Mouse (Mus musculus) cerebellum, postnatal 10 days (tissue): ENCODE data around the gene Rgs7.

Source experiments
- DNase-seq, 2 experiments: peaks; one replicate each; pipeline ENCODE4 v3.0.0; 2021; ENCODE audit warnings: mixed read lengths in 2 of 2

The Rgs7 gene

DNA sequence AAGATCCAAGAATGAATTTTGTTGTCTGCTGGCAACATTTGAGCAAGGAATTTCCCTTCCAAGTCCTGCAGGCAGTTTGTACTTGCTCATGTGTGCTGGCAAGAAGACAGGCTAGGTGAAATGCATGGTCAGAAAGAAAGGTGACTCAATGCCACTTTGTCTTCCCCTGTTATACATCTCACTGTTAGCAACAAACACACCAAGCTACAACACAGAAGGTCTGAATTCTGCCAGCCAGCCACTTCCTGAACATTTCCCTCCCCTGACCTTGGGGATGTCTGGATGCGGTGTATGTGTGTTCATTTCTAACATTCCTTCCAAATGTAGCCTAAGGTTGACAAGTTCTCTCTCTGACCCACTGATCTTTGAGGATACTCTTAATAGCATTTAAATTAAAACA lies 191.4 kb downstream of the Rgs7 start:
- DNase-seq, result no peak

DNA sequence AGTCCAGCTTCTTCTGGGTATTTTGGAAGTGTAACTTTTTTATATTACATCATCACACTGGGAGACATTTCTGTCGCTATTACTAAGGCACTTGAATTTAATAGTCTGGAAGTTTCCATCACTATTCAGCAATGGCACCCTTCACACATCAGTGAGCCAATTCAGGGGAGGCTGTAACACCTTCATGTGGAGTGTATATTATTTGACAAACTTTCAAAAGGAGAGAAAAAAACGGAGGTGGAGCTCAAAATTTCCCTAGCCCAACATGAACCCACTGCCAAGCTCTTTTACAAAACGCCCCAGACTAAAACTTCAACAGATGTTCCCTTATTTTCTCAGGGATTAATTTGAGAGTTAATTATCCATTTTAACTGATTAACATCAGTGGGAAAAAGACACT lies 191.9 kb downstream of the Rgs7 start:
- no peak for DNase-seq

DNA sequence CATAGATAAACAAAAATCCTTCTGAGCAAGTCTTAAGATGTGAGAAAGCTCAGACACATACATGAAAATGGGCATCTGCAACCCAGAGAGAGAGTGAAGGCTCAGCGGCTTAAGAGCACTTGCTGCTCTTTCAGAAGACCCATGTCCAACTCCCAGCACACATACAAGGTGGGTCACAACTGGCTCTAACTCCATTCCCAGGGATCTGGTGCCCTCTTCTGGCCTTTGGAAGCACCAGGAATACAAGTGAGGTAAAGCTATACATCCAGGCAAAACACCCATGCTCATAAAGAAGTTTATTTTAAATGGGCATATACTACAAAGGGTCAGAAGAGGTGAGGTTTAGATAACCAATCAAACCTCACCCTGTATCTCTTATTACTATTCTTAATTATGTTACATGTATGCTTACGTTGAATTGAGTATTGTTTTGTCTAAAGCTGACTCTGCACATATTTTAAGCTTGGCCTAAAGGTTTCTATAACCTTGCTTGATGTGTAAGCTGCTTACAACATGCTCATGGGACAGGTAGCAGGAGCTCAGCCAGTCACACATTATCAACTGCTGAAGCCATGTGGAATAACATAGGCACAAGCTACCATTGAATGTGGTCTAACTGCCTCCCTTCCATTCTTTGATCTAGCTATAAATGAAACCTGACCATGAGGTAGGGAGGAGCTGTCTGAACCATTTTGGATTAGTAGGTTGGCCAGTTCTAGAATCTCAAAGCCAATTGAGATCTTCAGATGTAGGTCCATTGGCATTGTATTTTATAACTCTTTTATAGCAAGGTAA lies 192.5 kb downstream of the Rgs7 start:
- no peak for DNase-seq

DNA sequence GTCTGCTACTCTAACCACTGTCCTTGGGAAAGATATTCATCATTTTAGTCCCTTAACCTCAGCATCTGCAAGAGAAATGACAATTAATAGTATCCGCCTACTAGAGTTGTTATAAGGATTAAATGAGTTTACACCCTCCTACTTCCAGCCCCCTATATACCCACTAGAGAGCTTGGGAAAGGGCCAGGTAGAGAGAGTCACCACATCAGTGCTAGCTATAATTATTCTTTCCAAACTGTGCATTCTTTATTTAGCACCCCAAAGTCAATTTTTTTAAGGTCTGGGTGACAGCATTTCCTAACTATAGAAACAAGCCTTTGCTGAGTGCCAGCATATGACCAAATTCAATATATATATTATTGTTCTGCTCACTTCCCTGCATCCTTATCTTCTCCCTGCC lies 195.4 kb downstream of the Rgs7 start:
- no peak for DNase-seq

DNA sequence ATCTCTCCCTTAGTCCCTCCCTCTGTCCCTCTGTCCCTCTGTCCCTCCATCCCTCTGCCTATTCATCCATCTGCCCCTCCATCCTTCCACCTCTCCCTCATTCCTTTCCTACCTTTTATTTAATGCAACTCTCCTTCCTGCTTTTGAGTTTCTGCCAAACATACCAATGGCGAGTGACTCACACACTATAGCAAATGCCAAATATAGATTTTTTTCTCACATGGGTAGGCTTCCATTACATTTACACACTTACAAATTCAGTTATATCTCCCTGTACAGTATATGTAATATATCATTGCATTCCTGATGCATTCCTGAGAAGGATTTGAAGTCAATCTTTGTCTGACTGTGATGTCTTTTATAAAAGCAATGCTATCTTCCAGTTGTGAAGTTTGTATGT lies 202.2 kb downstream of the Rgs7 start:
- no peak for DNase-seq

DNA sequence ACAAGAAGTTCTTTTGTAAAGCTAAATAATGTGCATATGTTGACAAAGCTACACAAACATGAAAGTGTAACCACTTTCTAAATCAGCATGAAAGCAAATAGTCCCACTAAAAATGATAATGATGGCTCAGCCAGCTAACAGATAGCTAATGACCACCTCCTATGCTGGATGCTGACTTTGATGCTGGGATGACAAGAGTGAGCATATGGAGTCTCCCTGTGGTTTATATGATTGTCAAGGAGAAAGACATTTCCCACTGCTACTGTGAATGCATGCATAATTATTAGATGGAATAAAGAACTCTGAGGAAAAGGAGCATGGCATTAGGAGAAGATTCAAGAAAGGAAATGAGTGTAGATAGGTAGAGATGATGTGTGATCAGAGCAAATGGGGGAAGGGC lies 230.0 kb downstream of the Rgs7 start:
- no peak for DNase-seq

DNA sequence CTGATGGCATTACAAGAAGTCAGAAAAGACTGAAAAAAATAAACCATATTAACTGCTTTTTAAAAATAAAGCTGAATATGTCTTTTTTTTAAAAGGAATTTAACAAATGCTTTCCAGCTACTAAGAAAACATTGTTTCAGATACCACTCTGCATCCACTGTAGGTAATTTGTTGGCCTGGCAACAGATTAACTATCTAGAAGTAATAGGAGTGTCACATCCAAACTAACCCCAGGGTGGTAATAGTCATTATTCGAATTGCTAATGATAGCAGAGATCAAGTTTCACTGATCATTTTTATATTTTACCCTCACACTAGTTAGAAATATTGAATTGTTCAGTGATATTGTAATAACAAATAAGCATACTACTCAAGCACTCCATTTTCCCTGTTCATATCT lies 232.9 kb downstream of the Rgs7 start:
- no peak for DNase-seq

DNA sequence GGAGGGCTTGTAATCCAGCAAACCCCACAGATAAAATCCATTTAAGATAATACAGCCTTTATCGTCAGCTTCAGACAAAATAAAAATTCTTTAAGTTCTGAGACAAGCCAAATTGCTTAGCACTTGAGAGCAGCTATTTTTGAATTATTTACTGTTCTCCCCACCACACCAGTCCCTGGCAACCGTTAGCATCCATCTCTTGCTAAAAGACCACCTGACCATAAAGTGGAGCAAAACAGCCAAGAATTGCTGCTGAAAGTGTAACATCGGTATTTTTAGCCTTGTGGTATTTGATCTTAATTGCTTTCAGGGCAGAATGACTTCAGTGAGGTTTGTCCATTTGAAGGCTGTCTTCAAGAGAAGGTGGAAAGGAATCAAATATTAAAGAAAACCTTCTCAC lies 237.1 kb downstream of the Rgs7 start:
- no peak for DNase-seq

DNA sequence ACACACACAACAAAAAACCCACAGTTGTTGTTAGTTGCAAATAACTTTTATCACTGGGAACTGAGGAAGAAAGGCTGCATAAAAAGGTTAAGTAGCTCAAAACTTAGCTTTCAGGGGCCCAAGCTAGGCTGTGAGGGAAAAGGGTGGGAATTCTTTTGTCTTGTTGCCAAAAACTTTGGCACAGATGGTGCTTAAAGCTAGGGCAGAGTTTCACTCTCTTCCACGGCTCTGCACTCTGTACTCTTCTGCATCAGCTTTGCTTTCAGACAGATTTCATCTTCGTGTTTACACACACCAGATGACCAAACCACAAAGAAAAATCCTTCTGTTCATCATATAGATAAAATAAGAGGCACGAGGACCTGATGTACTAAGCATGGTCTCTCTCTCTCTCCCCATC lies 237.6 kb downstream of the Rgs7 start:
- DNase-seq, result peak in 1 of 2 experiments; percentile 20

DNA sequence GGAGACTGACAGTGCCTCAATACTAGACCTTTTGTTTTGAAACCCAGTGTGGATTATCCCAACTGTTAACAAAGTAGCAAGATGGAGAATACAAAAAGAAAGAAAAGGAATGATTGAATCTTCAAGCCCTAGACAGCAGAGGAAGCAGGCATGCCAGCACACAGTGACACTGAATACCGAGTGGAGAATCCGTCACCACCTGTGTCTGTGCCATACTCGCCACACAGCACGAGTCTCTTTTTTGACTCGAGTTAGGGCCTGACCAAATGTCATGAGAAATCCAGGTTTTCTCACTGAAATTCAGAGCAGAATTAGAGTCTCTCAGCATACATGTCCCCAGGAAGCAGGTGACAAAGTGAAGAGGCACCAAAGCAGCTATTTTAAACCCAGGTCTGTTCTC lies 250.2 kb downstream of the Rgs7 start:
- peak; percentile 29 to 48 for DNase-seq

DNA sequence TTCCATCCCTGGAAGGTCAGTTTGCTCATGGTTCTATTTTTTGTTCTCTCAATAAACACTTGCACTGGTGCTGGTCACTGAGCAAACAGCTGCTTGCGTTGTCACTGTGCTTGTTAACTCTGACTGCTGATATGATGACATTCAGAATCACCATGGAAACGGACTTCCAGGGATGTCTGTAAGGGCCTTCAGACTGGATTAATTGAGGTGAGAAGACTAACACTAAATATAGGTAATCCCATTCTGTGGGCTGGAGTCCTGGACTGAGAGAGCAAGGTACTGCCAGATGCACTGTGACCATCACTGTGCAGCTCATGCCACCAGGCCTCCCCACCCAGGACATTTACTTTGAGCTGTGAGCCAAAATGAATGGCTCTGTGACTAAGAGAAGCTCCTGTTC lies 252.2 kb downstream of the Rgs7 start:
- DNase-seq, result no peak

DNA sequence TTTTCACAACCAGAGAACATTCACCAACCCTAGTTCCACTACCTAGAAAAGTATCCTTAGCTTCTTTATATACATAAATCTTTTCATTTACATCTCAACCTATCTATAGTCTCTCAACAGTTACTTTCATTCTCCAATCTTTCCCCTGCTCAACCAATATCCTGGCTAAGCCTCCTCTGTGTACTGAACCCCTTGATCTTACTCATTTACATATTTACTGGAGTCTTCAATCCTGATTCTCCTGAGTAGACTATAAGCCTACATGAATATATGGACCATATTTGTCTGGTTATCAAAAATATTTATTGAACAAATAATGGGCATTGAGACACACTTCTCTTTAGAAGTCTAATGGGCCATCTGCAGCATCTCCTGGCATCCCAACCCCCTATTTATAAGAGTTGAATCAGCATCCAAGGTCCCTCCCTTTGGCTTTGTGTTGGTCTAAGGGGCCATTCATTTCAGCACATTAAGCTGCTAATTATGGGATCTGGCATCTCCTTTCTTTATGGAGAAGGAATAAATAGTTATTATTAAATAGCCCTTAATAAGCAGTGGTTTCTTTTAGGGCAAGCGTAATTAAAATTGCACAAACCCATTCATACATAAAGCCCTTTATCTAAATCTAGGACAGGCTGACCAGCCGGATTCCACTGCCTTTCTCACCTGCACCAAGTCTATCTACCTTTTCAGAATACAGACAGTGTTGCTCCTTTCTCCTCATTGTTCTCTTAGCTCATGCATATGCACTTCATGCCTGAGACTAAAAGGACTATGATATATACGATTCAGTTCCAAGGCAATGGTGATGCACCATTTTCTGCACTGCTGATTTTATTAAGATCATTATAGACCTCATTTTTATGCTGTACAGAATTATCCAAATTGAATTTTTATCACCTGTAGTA lies 270.5 kb downstream of the Rgs7 start:
- no peak for DNase-seq

DNA sequence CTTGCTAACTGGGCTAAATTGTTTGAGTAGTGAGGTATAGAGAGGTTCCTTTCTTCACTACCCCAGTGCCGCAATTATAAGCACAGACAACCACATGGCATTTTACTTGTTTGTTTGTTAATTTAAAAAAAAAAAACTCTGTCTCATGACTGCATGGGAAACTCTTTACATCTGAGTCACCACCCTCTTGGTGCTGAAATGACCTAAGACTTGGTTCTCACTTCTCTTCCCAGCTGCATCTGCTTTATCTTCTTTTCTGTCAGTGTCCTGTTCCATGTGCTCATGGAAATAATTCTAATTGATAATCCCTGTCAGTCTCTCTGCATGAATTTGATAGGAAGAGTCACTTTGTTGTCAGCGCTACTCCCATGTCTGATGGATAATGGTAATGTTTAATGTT lies 272.7 kb downstream of the Rgs7 start:
- DNase-seq, result no peak

DNA sequence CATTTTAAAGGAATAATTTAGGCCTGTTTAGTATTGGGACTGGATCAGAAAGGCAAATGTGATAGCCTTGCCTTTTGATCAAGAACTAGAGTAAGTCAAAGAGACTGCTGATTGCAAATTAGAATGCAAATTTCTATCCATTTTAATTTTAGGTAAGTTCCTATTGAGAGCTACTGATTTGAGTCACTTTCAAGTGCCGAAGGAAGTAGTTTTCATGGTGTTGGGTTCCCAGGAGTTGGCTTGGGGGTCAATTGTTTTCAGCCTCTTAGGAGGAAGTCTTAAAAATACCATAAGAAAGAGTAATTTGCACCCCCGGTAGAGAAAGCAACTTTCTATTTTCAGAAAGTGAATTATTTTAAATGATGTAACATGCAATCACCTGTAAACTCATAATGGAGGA lies 285.3 kb downstream of the Rgs7 start:
- DNase-seq, result no peak

DNA sequence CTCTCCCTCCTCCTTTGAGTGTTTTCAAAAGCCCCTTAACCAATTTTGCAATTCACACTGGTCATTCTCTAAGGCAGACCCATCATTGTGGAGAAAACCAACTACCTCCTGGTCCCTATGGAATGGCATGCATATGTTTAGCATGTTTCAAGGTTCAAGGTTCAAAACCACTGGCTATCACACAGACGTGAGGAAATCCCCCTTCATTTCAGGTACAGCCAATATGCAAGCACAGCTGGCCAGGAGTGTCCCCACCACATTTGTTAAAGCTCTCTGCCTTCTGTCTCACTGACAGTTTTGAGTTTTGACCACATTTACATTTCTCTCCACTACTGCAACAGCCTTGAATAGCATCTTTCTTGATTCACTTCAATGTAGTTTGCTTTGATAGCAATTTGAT lies 286.7 kb downstream of the Rgs7 start:
- no peak for DNase-seq

DNA sequence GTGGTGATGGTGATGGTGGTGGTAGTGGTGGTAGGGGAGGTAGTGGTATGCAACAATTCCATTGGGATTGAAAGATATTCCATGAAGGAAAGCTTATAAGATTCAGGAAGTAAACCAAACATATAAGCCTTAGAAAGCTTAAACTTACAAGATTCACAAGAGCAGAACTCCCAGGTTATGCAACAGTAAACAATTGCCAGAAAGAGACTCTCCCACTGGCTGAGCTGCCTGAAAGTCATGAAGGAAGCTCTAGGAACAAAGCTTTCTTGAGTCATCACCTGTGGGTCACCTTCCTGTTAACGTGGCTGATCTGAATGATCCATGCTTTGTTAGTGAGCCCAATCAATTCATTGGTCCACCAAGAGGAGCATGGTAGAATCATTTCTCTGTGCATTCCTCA lies 288.8 kb downstream of the Rgs7 start:
- DNase-seq, result no peak

DNA sequence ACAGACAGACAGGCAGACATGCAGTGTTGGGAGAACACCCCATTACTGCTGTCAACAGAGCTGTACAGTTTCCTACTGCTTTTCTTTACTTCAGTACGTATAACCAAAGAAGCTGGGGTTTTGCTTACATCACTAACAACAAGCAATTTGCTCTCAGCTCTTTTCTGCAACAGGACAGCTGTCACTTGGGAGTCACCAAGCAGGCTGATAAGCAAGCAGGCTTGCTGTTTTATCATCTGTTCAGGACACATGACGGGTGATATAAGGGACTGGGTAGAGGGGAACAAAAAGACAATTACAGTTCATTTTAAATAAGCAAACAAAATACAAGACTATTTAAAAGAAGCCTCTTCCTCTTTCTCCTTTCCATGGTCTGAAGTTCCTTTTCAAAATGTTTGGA lies 289.4 kb downstream of the Rgs7 start:
- no peak for DNase-seq

DNA sequence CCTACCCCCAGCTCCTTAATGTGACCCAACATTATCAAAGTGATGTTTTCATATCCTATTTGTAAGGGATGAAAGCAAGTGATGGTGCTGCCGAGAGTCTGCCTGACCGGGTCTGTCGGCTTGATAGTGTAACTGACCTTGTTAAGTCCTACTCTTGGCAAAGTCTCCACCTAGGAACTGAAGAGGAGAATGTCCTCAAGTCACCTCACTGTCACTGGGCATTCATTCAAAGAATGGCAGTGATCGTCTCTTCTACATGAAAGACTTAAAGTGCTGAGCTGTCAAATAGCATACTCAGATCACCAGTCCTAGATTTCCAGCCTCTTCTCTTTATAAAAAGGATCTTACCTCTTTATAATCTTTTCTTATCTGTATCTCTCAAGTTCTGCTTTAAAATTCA lies 293.4 kb downstream of the Rgs7 start:
- peak; percentile 60 to 63 for DNase-seq

DNA sequence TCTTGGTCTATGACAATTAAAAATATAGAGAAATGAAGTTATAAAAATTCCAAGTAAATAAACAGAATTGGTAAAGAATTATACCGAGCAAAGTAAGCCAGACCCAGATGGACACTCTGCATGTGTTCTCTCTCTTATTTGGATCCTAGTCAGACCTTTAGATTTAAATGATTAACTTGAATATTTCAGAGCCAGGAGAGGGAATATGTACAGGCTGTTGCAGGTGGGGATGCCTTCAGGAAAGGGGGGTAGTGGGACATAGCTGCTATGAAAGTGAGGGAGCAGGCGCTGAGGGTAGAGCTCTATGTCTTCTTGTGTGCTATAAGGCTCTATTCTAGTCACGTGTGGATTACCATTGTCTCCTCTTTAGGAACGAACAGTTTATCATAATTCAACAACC lies 296.5 kb downstream of the Rgs7 start:
- peak; percentile 45 to 54 for DNase-seq

DNA sequence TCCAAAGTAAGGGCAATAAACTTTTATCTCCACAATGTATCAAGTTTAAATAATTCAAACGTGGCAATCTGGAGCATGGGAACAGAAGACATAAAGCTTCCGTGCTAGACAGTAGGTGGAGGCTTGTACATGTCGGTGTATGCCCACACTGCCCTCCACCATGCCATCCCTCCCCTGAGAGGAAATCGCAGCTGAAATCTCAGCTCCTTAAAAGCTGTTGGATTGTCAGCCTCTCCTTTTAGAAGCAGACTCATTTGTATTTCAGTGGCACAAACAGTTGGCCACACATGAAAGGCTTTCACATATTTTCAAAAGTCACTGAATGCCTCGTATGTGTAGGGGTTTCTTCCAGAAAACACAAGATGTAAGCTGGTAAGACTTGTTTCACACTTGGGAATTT lies 304.1 kb downstream of the Rgs7 start:
- DNase-seq, result no peak

DNA sequence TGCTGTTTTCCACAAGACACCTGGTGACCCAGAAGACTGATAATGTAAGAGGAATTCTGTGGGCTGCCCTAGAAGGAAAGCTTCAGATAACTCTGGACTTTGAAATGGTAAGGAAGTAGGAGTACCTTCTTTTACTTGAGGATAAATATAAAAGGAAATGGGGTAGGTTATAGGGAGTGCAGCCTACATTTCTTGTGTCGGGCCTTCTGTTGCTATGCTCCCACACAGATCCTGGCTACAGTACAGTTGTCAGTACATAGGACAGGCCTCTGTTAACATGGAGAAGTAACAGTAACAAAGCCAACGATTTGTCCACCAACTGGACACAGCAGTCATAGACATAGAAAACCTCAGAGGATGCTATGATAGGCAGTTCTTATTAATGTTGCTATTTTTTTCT lies 307.1 kb downstream of the Rgs7 start:
- no peak for DNase-seq

DNA sequence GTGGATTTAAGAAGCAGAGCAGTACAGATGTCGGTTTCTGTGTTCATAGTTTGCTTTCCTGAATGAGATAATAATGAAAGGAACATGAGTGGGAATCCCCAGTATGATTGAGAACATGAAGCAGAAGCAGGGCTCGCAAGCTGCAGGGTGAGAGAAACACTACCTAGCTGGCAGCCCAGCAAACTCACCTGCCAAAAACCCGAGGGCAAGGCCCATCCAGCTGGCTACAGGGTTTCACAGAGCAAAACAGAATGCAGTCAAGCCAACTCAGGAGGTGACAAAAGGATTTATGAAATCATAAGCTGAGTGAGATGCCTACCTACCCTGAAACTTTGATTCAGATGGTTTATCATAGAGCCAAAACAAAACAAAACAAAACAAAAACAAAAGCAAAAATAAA lies 307.6 kb downstream of the Rgs7 start:
- peak; percentile 82 to 84 for DNase-seq

DNA sequence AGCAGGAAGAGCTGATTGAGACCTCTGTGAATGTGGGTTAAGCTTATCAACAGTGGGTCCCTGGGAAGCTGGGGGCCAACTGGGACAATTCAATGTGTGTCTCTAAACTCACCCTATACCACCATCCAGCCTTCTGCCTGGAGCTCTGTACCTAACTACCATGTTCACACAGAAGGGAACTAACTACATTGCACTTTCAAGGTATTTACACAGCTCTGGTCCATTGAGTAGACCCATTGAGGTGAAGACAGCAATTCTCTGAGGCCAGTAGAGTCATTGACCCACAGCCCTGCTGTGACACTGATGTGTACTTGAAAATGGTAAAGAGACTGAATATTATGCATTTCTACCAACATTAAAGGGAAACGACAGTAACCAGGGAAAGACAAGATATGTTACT lies 313.6 kb downstream of the Rgs7 start:
- DNase-seq, result no peak
